Mouse (Mus musculus) midbrain, embryonic 11.5 days (tissue): ENCODE data around the gene Etnk1. TPM values are rescaled to one million over a fixed set of nuclear protein-coding genes. Genes with fewer than 3 reads are reported as not detected.
"Not testable (repeated sequence)": the region's sequence is repeated elsewhere in the genome, so short reads cannot be mapped to it uniquely, and the experiment has no call there.

Experiments used
- ATAC-seq: fragments of 200-750 bp; cut with Nextera tagmentation; 2 replicates; pipeline ENCODE4 v1.8.0; 2017; ENCODE audit warnings: moderate TSS enrichment, moderate library complexity; ENCODE audit not compliant: low FRiP score
- DNase-seq: peaks from one replicate; pipeline ENCODE4 v3.0.0; 2015; ENCODE audit warnings: low spot score; ENCODE audit errors: missing footprints
- H3K27ac ChIP-seq: fragments of 300-500 bp; sonication (generic); 2 replicates; pipeline ENCODE4 v1.5.1; 2014; ENCODE audit warnings: low read depth, low read length
- H3K27me3 ChIP-seq: fragments of 300-500 bp; sonication (generic); 2 replicates; pipeline ENCODE4 v1.6.1; 2014; ENCODE audit warnings: mild to moderate bottlenecking, low read length, moderate library complexity, mixed read lengths; ENCODE audit not compliant: control insufficient read depth, insufficient read depth
- H3K36me3 ChIP-seq: fragments of 300-500 bp; sonication (generic); 2 replicates; pipeline ENCODE4 v1.6.1; 2014; ENCODE audit warnings: mild to moderate bottlenecking, low read length, moderate library complexity, mixed read lengths; ENCODE audit not compliant: control insufficient read depth, insufficient read depth
- H3K4me1 ChIP-seq: fragments of 300-500 bp; sonication (generic); 2 replicates; pipeline ENCODE4 v1.6.1; 2014; ENCODE audit warnings: low read length; ENCODE audit not compliant: control insufficient read depth, insufficient read depth
- H3K4me2 ChIP-seq: fragments of 300-500 bp; sonication (generic); 2 replicates; pipeline ENCODE4 v1.6.1; 2014; ENCODE audit warnings: mild to moderate bottlenecking, moderate library complexity
- H3K4me3 ChIP-seq: fragments of 300-500 bp; sonication (generic); 2 replicates; pipeline ENCODE4 v1.5.1; 2014; ENCODE audit warnings: low read depth, low read length
- H3K9ac ChIP-seq: fragments of 300-500 bp; sonication (generic); 2 replicates; pipeline ENCODE4 v1.6.1; 2014; ENCODE audit warnings: low read length
- H3K9me3 ChIP-seq: fragments of 300-500 bp; sonication (generic); 2 replicates; pipeline ENCODE4 v1.6.1; 2016; ENCODE audit warnings: low read length; ENCODE audit not compliant: control insufficient read depth
- WGBS: fragments of 180-500 bp; shearing (Covaris S2); extraction: QIAGEN DNeasy Blood & Tissue Kit; methylation state at CpG from one replicate; pipeline ENCODE4 v1.1.7; 2014; 5-methylcytosine and 5-hydroxymethylcytosine counted together
- polyA plus RNA-seq: library from polyadenylated mRNA; unstranded; fragments of >200 nt; fragmentation: Nextera tagmentation; extraction: Ambion mirVana; gene quantifications from 2 replicates; pipeline ENCODE4 v1.2.1, GENCODE M21; 2014

Gene Etnk1
- polyA plus RNA-seq, 1 experiment from 2014 or later, result 30.7 TPM

DNA sequence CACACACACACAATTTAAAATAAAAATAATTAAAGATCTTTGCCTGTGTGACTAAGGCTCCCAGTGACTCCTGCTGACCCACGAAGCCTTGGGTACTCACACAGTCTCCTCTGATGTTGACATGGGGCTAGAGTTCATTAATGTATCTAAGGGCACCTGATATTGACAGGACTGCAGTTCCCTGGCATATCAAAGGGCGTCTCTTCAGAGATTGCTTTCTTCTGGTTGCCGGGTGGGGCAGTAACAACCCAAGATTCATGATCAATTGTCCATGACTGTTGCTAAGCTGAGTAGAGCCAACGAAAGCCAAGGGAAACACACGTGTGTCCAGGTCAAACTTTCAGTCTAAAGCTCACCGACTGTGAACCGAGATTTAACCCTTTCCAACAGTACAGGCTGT is 22.0 kb upstream of the Etnk1 start:
- H3K27me3 ChIP-seq, result no peaks in the 10 kb centered on the region
- no peak overlapping the region for H3K27ac ChIP-seq
- no peaks in the 10 kb centered on the region for H3K36me3 ChIP-seq
- no peak overlapping the region for H3K9ac ChIP-seq
- no peak for DNase-seq
- WGBS, result 61% methylated on average over 7 of the region's 7 CpGs
- H3K4me2 ChIP-seq, result no peak overlapping the region
- no peak overlapping the region for H3K4me3 ChIP-seq
- H3K9me3 ChIP-seq, result no peaks in the 10 kb centered on the region
- no peak for ATAC-seq
- no peaks in the 10 kb centered on the region for H3K4me1 ChIP-seq

DNA sequence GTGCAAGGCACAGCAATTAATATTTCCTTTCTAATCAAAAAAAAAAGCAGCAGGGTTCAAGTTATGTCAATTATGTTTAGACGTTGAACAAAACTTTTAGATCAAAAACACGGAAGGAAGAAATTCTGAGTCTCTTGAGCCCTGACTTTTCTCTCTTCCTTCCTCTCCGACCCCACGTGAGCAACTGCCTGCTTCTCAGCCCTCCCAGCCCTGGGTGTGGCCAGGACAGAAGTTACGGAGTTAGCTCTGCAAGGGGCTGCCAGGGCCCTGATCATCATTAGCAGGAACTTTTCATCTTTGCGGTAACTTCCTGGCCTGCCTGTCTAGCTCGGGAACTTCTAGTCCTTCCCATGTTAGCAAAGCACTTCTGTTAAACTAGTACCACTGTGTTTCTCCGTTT is 20.3 kb upstream of the Etnk1 start:
- Histone ChIP-seq H3K9me3 (no peaks in the 10 kb centered on the region), H3K4me1 (no peaks in the 10 kb centered on the region), H3K4me3 (no peak overlapping the region), H3K27me3 (no peaks in the 10 kb centered on the region), H3K4me2 (no peak overlapping the region), H3K36me3 (no peaks in the 10 kb centered on the region), H3K27ac (no peak overlapping the region), H3K9ac (no peak overlapping the region)
- no peak for ATAC-seq
- 78% methylated on average over 8 of the region's 8 CpGs for WGBS
- peak; percentile 60 for DNase-seq

DNA sequence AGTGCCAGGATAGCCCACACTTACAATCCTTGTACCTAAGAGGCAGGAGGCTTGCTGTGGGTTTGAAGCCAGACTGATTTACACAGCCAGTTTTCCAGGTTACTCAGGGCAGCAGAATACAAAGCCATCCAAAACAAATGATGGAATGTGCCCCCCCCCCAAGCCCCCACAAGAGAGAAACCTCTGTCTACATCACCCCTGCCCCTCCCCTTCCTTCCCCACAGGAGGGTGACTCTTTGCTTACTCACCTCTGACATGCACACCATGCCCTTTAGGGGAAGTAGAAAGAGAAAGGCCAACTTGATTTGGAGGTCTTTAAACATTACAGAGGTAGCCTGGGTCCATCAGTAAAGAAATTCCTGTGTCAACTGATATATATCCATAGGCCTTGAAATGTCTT is 18.2 kb upstream of the Etnk1 start:
- Histone ChIP-seq H3K36me3 (no peaks in the 10 kb centered on the region), H3K27ac (no peak overlapping the region), H3K4me3 (no peak overlapping the region), H3K27me3 (no peaks in the 10 kb centered on the region), H3K4me2 (no peak overlapping the region), H3K9ac (no peak overlapping the region), H3K9me3 (no peaks in the 10 kb centered on the region), H3K4me1 (no peaks in the 10 kb centered on the region; the same call in 1 of the 2 replicates)
- DNase-seq, result no peak
- ATAC-seq, result no peak

- DNase-seq (no peak), ATAC-seq (no peak)
- Histone ChIP-seq H3K9ac (no peak overlapping the region), H3K4me3 (no peak overlapping the region), H3K27ac (no peak overlapping the region), H3K36me3 (no peaks in the 10 kb centered on the region), H3K4me1 (no peaks in the 10 kb centered on the region; the same call in 1 of the 2 replicates), H3K27me3 (no peaks in the 10 kb centered on the region), H3K4me2 (no peak overlapping the region), H3K9me3 (no peaks in the 10 kb centered on the region)
- WGBS, result 76% methylated on average over 5 of the region's 5 CpGs
Measured at GRCm38 (mm10) chr6:143149766-143150291, 17.2 kb upstream of the Etnk1 start.

DNA sequence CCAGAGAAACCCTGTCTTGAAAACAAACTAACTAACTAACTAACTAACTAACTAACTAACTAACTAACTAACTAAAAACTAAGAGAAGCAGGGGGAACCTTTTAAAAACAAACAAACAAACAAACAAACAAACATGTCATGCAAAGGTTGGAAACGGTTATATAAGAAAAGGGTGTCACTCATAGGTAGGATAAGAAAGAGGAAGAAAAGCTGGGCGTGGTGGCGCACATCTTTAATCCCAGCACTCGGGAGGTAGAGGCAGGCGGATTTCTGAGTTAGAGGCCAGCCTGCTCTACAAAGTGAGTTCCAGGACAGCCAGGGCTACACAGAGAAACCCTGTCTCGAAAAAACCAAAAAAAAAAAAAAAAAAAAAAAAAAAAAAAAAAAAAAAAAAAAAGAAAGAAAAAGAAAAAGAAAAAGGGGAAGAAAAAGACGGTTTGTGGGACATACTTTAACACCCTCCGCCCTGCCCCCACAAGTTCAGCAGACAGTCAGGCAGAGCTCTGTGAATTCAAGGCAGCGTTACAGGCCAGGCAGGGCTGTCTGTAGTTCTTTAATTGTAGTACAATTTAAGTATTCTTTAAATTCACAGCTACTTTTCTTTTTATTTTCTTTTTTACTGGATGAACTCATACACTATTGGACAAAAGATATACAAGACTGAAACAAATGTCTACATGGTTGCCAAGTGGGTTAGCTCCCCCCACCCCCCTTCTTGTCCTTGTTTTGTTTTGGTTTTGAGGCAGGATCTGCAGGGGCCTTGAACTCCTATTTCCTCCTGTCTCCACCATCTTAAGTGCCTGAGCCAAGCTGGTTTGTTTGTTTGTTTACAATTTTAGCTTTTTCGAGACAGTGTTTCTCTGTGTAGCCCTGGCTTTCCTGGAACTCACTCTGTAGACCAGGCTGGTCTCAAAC is 15.7 kb upstream of the Etnk1 start:
- H3K9ac ChIP-seq, H3K4me2 ChIP-seq, H3K4me1 ChIP-seq, H3K27me3 ChIP-seq, H3K9me3 ChIP-seq, H3K36me3 ChIP-seq, ATAC-seq, H3K27ac ChIP-seq, H3K4me3 ChIP-seq, DNase-seq: not testable (repeated sequence)
- WGBS, result 80% methylated on average over 10 of the region's 10 CpGs

GRCm38 (mm10) chr6:143152321-143152827 is 14.6 kb upstream of the Etnk1 start:
- DNase-seq, result peak; percentile 88
- WGBS, result 44% methylated on average over 9 of the region's 9 CpGs
- H3K9ac ChIP-seq, result no peak overlapping the region
- no peak overlapping the region for H3K4me2 ChIP-seq
- no peaks in the 10 kb centered on the region; the same call in 1 of the 2 replicates for H3K4me1 ChIP-seq
- no peaks in the 10 kb centered on the region for H3K27me3 ChIP-seq
- ATAC-seq, result no peak
- no peaks in the 10 kb centered on the region for H3K36me3 ChIP-seq
- H3K4me3 ChIP-seq, result no peak overlapping the region
- no peaks in the 10 kb centered on the region for H3K9me3 ChIP-seq
- H3K27ac ChIP-seq, result no peak overlapping the region

DNA sequence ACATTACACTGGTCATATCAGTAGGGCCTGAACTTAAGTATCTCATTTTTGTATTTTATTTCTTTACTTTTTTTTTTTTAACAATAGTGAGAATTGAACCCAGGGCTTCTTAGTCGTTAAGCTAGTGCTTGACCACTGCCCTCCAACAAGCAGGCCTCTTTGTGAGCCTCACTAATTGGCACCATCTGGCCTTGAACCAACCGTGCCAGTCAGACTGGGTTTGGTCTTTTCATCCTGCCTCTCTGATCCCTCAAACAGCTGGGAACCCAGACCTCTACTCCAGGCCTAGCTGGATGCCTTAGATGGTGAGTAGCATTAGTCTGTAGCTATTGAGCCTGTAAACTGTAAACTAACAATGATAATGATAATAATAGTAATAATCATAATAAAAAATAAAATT is 13.9 kb upstream of the Etnk1 start:
- no peaks in the 10 kb centered on the region for H3K9me3 ChIP-seq
- H3K27ac ChIP-seq, result no peak overlapping the region
- H3K36me3 ChIP-seq, result no peaks in the 10 kb centered on the region
- H3K4me3 ChIP-seq, result no peak overlapping the region
- WGBS, result 65% methylated on average over 2 of the region's 2 CpGs
- H3K4me1 ChIP-seq, result no peaks in the 10 kb centered on the region; the same call in 1 of the 2 replicates
- H3K4me2 ChIP-seq, result no peak overlapping the region
- no peak overlapping the region for H3K9ac ChIP-seq
- peak; percentile 66 for DNase-seq
- H3K27me3 ChIP-seq, result no peaks in the 10 kb centered on the region
- ATAC-seq, result no peak

- H3K4me3 ChIP-seq, result no peak overlapping the region
- H3K4me2 ChIP-seq, result no peak overlapping the region
- peak; percentile 6 for DNase-seq
- H3K9ac ChIP-seq, result no peak overlapping the region
- H3K4me1 ChIP-seq, result no peaks in the 10 kb centered on the region; the same call in 1 of the 2 replicates
- H3K36me3 ChIP-seq, result no peaks in the 10 kb centered on the region
- ATAC-seq, result no peak
- no peaks in the 10 kb centered on the region for H3K27me3 ChIP-seq
- H3K9me3 ChIP-seq, result no peaks in the 10 kb centered on the region
- H3K27ac ChIP-seq, result no peak overlapping the region
- 82% methylated on average over 10 of the region's 10 CpGs for WGBS
Measured at GRCm38 (mm10) chr6:143153751-143154494, 13.1 kb upstream of the Etnk1 start.

DNA sequence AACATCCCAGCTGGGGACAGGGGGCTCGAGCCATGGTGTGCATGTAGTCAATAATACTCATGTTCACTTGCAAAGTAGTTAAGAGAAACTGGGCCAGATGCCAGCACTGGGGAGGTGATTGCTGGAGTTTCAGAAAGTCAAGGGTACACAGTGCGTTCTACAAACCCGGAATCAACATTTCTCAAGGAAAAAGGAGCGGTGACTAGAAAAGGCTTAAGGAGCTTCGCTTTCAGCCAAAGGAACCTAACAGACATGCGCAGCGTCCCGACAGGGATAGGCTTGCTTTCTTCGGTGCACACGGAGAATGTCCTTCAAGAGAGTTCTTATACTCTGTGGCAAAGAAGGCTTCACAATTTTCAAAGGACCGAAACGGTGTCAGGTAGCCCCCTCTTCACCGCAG is 12.1 kb upstream of the Etnk1 start:
- no peak overlapping the region for H3K4me3 ChIP-seq
- H3K4me2 ChIP-seq, result no peak overlapping the region
- H3K27me3 ChIP-seq, result no peaks in the 10 kb centered on the region
- WGBS, result 89% methylated on average over 13 of the region's 13 CpGs
- H3K4me1 ChIP-seq, result no peaks in the 10 kb centered on the region; the same call in 1 of the 2 replicates
- H3K36me3 ChIP-seq, result no peaks in the 10 kb centered on the region
- H3K9me3 ChIP-seq, result no peaks in the 10 kb centered on the region
- H3K9ac ChIP-seq, result no peak overlapping the region
- H3K27ac ChIP-seq, result no peak overlapping the region
- ATAC-seq (no peak), DNase-seq (peak; percentile 41)
